Mouse (Mus musculus) hindbrain, embryonic 11.5 days (tissue): ENCODE results near the gene Unc79. TPM values are rescaled to one million over a fixed set of nuclear protein-coding genes. Genes with fewer than 3 reads are reported as not detected.
A peak's percentile ranks its signal among the peaks of the same experiment; 100 is the strongest.

Experiments
- ATAC-seq: fragments of 200-750 bp; cut with Nextera tagmentation; 2 replicates; pipeline ENCODE4 v1.8.0; 2017; ENCODE audit warnings: mild to moderate bottlenecking, moderate TSS enrichment, moderate library complexity; ENCODE audit not compliant: low FRiP score
- DNase-seq: peaks from one replicate; pipeline ENCODE4 v3.0.0-alpha.2; 2015; ENCODE audit warnings: low spot score
- H3K27ac ChIP-seq: fragments of 300-500 bp; sonication (generic); 2 replicates; pipeline ENCODE4 v1.5.1; 2014; ENCODE audit warnings: mild to moderate bottlenecking, low read depth, low read length
- H3K27me3 ChIP-seq: fragments of 300-500 bp; sonication (generic); 2 replicates; pipeline ENCODE4 v1.6.1; 2014; ENCODE audit warnings: mild to moderate bottlenecking, low read length, moderate library complexity, mixed read lengths; ENCODE audit not compliant: control insufficient read depth, insufficient read depth
- H3K36me3 ChIP-seq: fragments of 300-500 bp; sonication (generic); 2 replicates; pipeline ENCODE4 v1.6.1; 2014; ENCODE audit warnings: mild to moderate bottlenecking, low read length, moderate library complexity, mixed read lengths; ENCODE audit not compliant: control insufficient read depth, insufficient read depth
- H3K4me1 ChIP-seq: fragments of 300-500 bp; sonication (generic); replicated peaks from 2 replicates; pipeline ENCODE4 v1.6.1; 2014; ENCODE audit warnings: low read length, mixed read lengths; ENCODE audit not compliant: control insufficient read depth, insufficient read depth
- H3K4me2 ChIP-seq: fragments of 300-500 bp; sonication (generic); replicated peaks from 2 replicates; pipeline ENCODE4 v1.6.1; 2014; ENCODE audit warnings: mild to moderate bottlenecking, low read depth, low read length
- H3K4me3 ChIP-seq: fragments of 300-500 bp; sonication (generic); 2 replicates; pipeline ENCODE4 v1.5.1; 2014; ENCODE audit warnings: low read depth, low read length
- H3K9ac ChIP-seq: fragments of 300-500 bp; sonication (generic); 2 replicates; pipeline ENCODE4 v1.6.1; 2014; ENCODE audit warnings: low read depth, low read length
- H3K9me3 ChIP-seq: fragments of 300-500 bp; sonication (generic); 2 replicates; pipeline ENCODE4 v1.6.1; 2016; ENCODE audit warnings: low read length; ENCODE audit not compliant: control insufficient read depth
- WGBS: fragments of 180-500 bp; shearing (Covaris S2); extraction: QIAGEN DNeasy Blood & Tissue Kit; methylation state at CpG from one replicate; pipeline ENCODE4 v1.1.7; 2014; 5-methylcytosine and 5-hydroxymethylcytosine counted together
- polyA plus RNA-seq: library from polyadenylated mRNA; unstranded; fragments of >200 nt; fragmentation: Nextera tagmentation; extraction: Ambion mirVana; gene quantifications from 2 replicates; pipeline ENCODE4 v1.2.1, GENCODE M21; 2014

The Unc79 gene
- polyA plus RNA-seq, 1 experiment from 2014 or later: 4.5 TPM

GRCm38 (mm10) chr12:103121928-103122327, 173.3 kb downstream of the Unc79 start:
- no peak overlapping the region for H3K9ac ChIP-seq
- no peak overlapping the region for H3K4me2 ChIP-seq
- no peaks in the 10 kb centered on the region for H3K9me3 ChIP-seq
- 86% methylated on average over 5 of the region's 5 CpGs for WGBS
- no peak overlapping the region for H3K4me3 ChIP-seq
- H3K4me1 ChIP-seq: no peaks in the 10 kb centered on the region
- no peak overlapping the region for H3K27ac ChIP-seq
- no peaks in the 10 kb centered on the region for H3K36me3 ChIP-seq
- DNase-seq (no peak), ATAC-seq (no peak)
- no peaks in the 10 kb centered on the region for H3K27me3 ChIP-seq

GRCm38 (mm10) chr12:103123861-103124260, 175.2 kb downstream of the Unc79 start:
- no peaks in the 10 kb centered on the region for H3K4me1 ChIP-seq
- WGBS: 82% methylated on average over 1 of the region's 1 CpGs
- H3K4me2 ChIP-seq: no peak overlapping the region
- H3K9ac ChIP-seq: no peak overlapping the region
- no peaks in the 10 kb centered on the region for H3K36me3 ChIP-seq
- H3K4me3 ChIP-seq: no peak overlapping the region
- no peak overlapping the region for H3K27ac ChIP-seq
- DNase-seq: no peak
- no peaks in the 10 kb centered on the region for H3K27me3 ChIP-seq
- H3K9me3 ChIP-seq: no peaks in the 10 kb centered on the region
- no peak for ATAC-seq

- DNase-seq: no peak
- H3K9ac ChIP-seq: no peak overlapping the region
- no peak overlapping the region for H3K4me2 ChIP-seq
- H3K27ac ChIP-seq: no peak overlapping the region
- H3K4me1 ChIP-seq: no peaks in the 10 kb centered on the region
- H3K27me3 ChIP-seq: no peaks in the 10 kb centered on the region
- 98% methylated on average over 6 of the region's 6 CpGs for WGBS
- no peaks in the 10 kb centered on the region for H3K9me3 ChIP-seq
- no peaks in the 10 kb centered on the region for H3K36me3 ChIP-seq
- ATAC-seq: no peak
- no peak overlapping the region for H3K4me3 ChIP-seq
Measured at GRCm38 (mm10) chr12:103128914-103129313, 180.3 kb downstream of the Unc79 start.

- Histone ChIP-seq H3K4me3 (no peak overlapping the region), H3K27me3 (no peaks in the 10 kb centered on the region), H3K9ac (no peak overlapping the region), H3K9me3 (no peaks in the 10 kb centered on the region), H3K36me3 (no peaks in the 10 kb centered on the region), H3K4me1 (no peaks in the 10 kb centered on the region), H3K4me2 (no peak overlapping the region), H3K27ac (no peak overlapping the region)
- whole genome bisulfite sequencing: 86% methylated on average over 17 of the region's 17 CpGs
- ATAC-seq (no peak), DNase-seq (no peak)
Measured at GRCm38 (mm10) chr12:103129395-103130248, 181.0 kb downstream of the Unc79 start.

- no peak for DNase-seq
- H3K9ac ChIP-seq: no peak overlapping the region
- ATAC-seq: no peak
- H3K27me3 ChIP-seq: no peaks in the 10 kb centered on the region
- no peaks in the 10 kb centered on the region for H3K4me1 ChIP-seq
- no peak overlapping the region for H3K4me3 ChIP-seq
- no peak overlapping the region for H3K27ac ChIP-seq
- no peaks in the 10 kb centered on the region for H3K36me3 ChIP-seq
- no peaks in the 10 kb centered on the region for H3K9me3 ChIP-seq
- 69% methylated on average over 6 of the region's 6 CpGs for whole genome bisulfite sequencing
- no peak overlapping the region for H3K4me2 ChIP-seq
Measured at GRCm38 (mm10) chr12:103131419-103131818, 182.8 kb downstream of the Unc79 start.

- no peak overlapping the region for H3K27ac ChIP-seq
- no peaks in the 10 kb centered on the region for H3K4me1 ChIP-seq
- H3K9ac ChIP-seq: no peak overlapping the region
- H3K4me3 ChIP-seq: no peak overlapping the region
- no peak overlapping the region for H3K4me2 ChIP-seq
- no peaks in the 10 kb centered on the region for H3K9me3 ChIP-seq
- peak; percentile 84 for DNase-seq
- H3K36me3 ChIP-seq: no peaks in the 10 kb centered on the region
- H3K27me3 ChIP-seq: no peaks in the 10 kb centered on the region
- no peak for ATAC-seq
- 69% methylated on average over 9 of the region's 9 CpGs for WGBS
Measured at GRCm38 (mm10) chr12:103142550-103143010, 193.9 kb downstream of the Unc79 start.

GRCm38 (mm10) chr12:103143798-103144565, 195.3 kb downstream of the Unc79 start:
- H3K36me3 ChIP-seq: no peaks in the 10 kb centered on the region
- H3K9me3 ChIP-seq: no peaks in the 10 kb centered on the region
- H3K9ac ChIP-seq: no peak overlapping the region
- H3K27ac ChIP-seq: no peak overlapping the region
- ATAC-seq (peak; percentile 40; the same call in 1 of the 2 replicates), DNase-seq (peak; percentile 80)
- WGBS: 36% methylated on average over 8 of the region's 9 CpGs
- H3K4me3 ChIP-seq: no peak overlapping the region
- H3K4me1 ChIP-seq: no peaks in the 10 kb centered on the region
- no peak overlapping the region for H3K4me2 ChIP-seq
- no peaks in the 10 kb centered on the region for H3K27me3 ChIP-seq

- Histone ChIP-seq H3K27me3 (no peaks in the 10 kb centered on the region), H3K36me3 (no peaks in the 10 kb centered on the region), H3K4me1 (no peaks in the 10 kb centered on the region), H3K4me3 (no peak overlapping the region), H3K4me2 (no peak overlapping the region), H3K9me3 (no peaks in the 10 kb centered on the region), H3K27ac (no peak overlapping the region), H3K9ac (no peak overlapping the region)
- DNase-seq (no peak), ATAC-seq (no peak)
- 92% methylated on average over 2 of the region's 2 CpGs for WGBS
Measured at GRCm38 (mm10) chr12:103150247-103150646, 201.6 kb downstream of the Unc79 start.
